Mouse (Mus musculus): Measurements from ENCODE around the gene Fam102a. TPM values are rescaled to one million over a fixed set of nuclear protein-coding genes. Genes with fewer than 3 reads are reported as not detected.

Gene Fam102a
- polyA plus RNA-seq, 1 experiment from 2014 or later = 15.5 TPM

DNA sequence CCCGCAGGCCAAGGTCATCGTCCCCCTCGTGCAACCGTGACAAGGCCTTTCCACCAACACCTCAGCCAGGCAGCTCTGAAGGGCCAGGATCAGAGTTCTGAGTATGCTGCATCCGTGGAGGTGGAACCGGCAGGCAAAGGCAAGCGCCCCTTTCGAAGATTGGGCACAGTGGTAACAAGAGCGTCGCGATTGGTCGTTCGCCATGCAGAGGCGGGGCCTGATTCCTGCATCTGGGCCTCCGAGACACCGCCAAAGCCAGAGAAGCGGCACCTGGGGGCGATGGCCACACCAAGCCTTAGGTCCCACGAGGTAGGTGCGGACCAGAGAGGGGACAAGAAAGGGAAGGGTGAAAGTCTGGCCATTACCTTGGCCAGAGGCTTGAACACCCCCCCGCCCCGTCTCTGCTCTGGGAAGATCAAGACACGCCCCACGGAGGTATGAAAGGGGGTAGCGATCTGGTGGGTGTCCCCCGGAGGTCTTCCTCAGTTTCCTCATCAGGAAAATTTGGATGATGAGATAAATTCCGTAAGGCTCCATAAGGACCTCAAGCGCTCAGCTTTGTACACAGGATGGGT is 40.5 kb downstream of the Fam102a start, which contains the start of gene 9430097D07Rik:
Gene 9430097D07Rik (minus strand): TSS at position 99 of the 575 bp plus-strand sequence.
- H3K9ac ChIP-seq = peak within 1 kb of the TSS; percentile 64
- peaks cover 25% of the 10 kb centered on the region for H3K4me1 ChIP-seq
- peaks cover 37% of the 10 kb centered on the region for H3K27me3 ChIP-seq
- peak within 1 kb of the TSS; percentile 100 for H3K4me2 ChIP-seq (replicated peaks)
- no peaks in the 10 kb centered on the region for H3K9me3 ChIP-seq (replicated peaks)
- H3K27ac ChIP-seq = no peak within 1 kb of the TSS
- H3K36me3 ChIP-seq = peaks cover 10% of the 10 kb centered on the region
- H3K4me3 ChIP-seq = peak within 1 kb of the TSS; percentile 51
- WGBS = 5% methylated on average over 28 of the region's 28 CpGs
- ATAC-seq (ENCODE audit: low FRiP score) = peak; percentile 66

DNA sequence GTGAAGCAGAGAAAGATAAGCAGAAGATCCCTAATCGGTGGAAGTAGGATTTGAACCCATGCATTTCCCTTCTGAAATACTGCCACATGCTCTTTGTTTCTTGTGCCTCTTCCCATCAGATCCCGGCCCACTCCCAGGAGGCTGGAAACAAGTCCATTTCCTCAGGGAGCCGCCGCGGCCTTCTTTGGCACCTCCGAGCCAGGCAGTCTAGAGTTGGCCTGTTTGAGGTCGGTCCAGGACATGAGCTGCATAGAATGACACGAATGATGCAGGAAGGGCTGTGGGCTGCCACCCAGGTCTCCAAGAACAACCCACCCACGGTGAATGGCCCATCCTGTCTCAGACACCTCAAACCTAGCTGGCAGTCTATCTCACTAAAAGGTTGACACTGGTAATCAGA is 41.4 kb downstream of the Fam102a start:
- no peak overlapping the region for H3K9ac ChIP-seq

DNA sequence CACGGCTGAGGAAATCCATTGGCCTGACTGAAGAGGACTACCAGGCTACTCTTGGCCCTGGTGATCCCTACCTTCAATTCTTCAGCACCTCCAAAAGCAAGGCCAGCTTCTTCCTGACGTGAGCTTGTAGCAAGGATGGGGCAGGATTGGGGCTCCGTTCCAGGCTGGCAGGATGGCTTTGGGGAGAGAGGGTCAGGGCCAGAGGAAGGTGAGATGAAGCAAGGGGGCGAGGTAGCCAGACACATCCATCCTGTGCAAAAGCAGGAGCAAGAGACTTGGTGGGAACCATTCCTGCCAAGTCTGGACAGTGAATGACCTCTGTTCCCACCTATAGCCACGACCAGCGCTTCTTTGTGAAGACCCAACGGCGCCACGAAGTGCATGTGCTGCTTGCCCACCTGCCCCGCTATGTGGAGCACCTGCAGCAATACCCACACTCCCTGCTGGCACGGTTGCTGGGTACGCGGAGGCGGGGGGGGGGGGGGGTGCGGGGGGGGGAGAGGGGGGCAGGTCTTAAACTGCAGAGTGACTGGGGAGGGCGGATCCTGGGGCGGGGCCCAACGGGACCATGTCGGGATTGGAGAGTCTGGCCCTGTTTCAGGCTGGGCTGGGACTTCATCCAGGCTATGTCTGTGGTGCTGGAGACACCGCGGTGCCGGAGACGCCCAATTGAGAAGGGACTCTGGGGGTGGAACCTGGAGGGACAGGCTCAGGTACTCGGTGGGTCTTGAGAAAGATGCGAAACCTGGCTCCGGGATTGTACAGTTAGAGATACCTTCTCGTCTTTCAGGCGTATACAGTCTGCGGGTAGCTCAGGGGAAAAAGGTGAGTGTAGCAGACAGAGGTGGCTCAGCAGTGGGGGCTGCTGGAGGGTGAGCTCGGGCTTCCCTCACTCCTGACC is 43.3 kb downstream of the Fam102a start:
- Histone ChIP-seq H3K9ac (no peak overlapping the region), H3K27ac (no peak overlapping the region), H3K4me3 (no peak overlapping the region), H3K27me3 (peaks cover 52% of the 10 kb centered on the region), H3K9me3 (replicated peaks) (no peaks in the 10 kb centered on the region), H3K36me3 (peaks cover 2% of the 10 kb centered on the region; the same call in 1 of the 2 replicates), H3K4me2 (replicated peaks) (no peak overlapping the region), H3K4me1 (peaks cover 17% of the 10 kb centered on the region)
- 43% methylated on average over 25 of the region's 30 CpGs for WGBS
- no peak for ATAC-seq (ENCODE audit: low FRiP score)

More for the DNA sequence above, 41.4 kb downstream of the Fam102a start:
- H3K9me3 ChIP-seq (replicated peaks) = no peaks in the 10 kb centered on the region
- peaks cover 42% of the 10 kb centered on the region for H3K27me3 ChIP-seq
- H3K4me2 ChIP-seq (replicated peaks) = no peak overlapping the region; the same call in 1 of the 2 replicates
- H3K36me3 ChIP-seq = peaks cover 10% of the 10 kb centered on the region
- 88% methylated on average over 9 of the region's 9 CpGs for WGBS
- no peak overlapping the region for H3K27ac ChIP-seq
- H3K4me3 ChIP-seq = no peak overlapping the region
- ATAC-seq (ENCODE audit: low FRiP score) = no peak
- peaks cover 21% of the 10 kb centered on the region for H3K4me1 ChIP-seq

DNA sequence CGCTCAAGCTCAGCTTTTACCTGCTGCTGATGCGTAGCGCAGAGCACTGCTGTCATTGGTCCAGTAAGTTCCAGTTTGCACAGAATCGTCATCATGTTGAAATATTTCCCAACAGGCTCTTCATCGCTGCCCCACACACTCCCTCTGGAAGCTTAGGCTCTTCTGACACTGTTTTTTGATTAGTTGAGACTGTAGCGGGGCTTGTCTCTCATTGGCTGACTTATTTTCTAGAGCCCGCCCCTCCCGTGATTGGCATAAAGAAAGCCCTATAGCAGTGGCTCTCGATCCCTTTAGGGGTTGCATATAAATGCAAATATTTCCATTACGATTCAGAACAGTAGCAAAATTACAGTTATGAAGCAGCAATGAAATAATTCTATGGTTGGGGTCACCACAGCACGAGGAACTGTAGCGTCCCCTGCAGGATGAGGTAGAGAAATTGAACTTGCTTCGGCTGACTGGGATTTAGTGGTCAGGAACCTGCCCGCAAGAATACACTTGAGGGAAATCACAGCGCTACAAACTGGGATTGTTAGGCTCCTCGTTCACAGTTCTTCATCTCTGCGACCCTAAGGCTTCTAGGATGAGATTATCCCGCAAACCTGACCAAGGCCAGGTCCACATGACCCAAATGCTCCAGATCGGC is 46.4 kb downstream of the Fam102a start:
- no peak overlapping the region for H3K9ac ChIP-seq
- WGBS = 32% methylated on average over 19 of the region's 19 CpGs
- peak; percentile 55; the same call in 1 of the 2 replicates for ATAC-seq (ENCODE audit: low FRiP score)
- H3K27me3 ChIP-seq = peaks cover 45% of the 10 kb centered on the region
- peaks cover 6% of the 10 kb centered on the region for H3K4me1 ChIP-seq
- H3K4me2 ChIP-seq (replicated peaks) = peak overlapping the region; percentile 37
- H3K36me3 ChIP-seq = no peaks in the 10 kb centered on the region
- H3K27ac ChIP-seq = 0 out of 2 replicates have a peak overlapping the region, but pooled peaks have one; percentile 23
- H3K4me3 ChIP-seq = peak overlapping the region; percentile 20; the same call in 1 of the 2 replicates
- H3K9me3 ChIP-seq (replicated peaks) = no peaks in the 10 kb centered on the region

DNA sequence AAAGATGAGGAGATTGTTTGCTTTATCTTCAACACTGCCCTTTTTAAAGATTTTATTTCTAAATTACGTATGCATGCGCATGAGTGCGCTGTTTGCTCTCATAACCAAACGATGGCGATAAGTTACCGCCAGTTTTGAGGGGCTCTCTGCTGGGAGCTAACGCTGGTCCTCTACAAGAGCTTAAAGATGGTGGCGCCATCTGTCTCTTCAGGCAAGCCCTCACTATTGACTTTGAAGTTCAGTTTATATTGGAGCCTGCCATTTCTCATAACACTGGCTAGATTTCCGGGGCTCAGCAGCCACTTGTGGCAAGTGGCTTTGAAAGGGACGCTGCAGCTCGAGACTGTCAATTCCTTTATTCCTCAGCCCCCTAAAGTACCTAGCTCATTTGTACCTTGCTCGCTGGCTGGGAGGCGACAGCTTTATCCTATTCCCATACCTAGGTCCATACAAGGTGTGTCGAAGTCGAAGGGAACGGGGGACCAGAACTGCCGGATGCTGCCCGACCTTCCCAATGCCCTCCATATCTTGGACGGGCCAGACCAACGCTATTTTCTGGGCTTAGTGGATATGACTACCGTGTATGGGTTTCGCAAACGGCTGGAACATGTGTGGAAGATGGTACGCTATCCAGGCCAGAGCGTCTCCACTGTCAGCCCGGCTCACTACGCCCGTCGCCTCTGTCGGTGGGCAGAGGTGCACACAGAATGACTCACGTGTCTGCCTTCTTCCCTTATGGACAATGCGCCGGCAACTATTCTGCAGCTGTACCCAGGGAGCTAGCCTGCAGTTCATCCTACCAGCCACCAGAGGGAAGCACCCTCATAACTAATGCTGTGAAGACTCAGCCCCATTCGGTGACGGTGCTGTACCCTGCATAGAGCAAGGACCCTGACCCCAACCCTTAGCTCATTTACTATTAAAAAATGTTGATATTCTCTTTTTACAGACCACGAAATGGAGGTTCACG is 48.0 kb downstream of the Fam102a start:
- 15% methylated on average over 37 of the region's 37 CpGs for WGBS
- H3K4me2 ChIP-seq (replicated peaks) = peak overlapping the region; percentile 54
- peak overlapping the region; percentile 18; the same call in 1 of the 2 replicates for H3K4me3 ChIP-seq
- H3K9ac ChIP-seq = no peak overlapping the region; the same call in 1 of the 2 replicates
- no peaks in the 10 kb centered on the region for H3K9me3 ChIP-seq (replicated peaks)
- peaks cover 38% of the 10 kb centered on the region for H3K27me3 ChIP-seq
- peaks cover 14% of the 10 kb centered on the region for H3K4me1 ChIP-seq
- no peak overlapping the region; the same call in 1 of the 2 replicates for H3K27ac ChIP-seq
- ATAC-seq (ENCODE audit: low FRiP score) = peak; percentile 69
- H3K36me3 ChIP-seq = no peaks in the 10 kb centered on the region

DNA sequence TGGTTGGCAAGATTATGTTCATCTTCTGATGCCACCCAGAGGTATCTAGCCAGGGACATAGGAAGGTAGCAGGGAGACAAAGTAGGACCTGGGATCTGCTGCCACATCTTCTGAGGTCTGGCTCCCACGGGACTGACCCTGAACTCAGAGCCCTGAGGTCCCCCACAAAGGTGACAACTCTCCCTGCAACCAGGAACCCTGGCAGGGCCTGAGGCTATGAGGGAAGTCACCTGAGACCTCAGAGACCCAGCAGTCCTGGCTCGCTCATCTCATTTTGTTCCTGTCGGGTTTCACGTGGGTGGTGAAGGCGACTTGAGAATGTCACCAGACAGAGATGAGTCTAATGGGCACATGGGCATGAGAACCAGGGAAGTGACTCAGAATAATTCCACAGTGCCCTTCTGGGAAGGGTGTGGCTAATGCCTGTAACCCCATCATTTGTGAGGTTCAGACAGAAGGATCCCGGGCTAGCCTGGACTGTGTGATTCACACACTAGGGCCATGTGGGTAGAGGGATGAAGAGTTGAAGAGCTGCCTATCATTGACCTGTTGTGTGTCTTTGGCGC is 50.1 kb downstream of the Fam102a start:
- no peak overlapping the region for H3K9ac ChIP-seq
- no peaks in the 10 kb centered on the region for H3K36me3 ChIP-seq
- ATAC-seq (ENCODE audit: low FRiP score) = no peak
- peaks cover 19% of the 10 kb centered on the region for H3K27me3 ChIP-seq
- peaks cover 20% of the 10 kb centered on the region for H3K4me1 ChIP-seq
- H3K9me3 ChIP-seq (replicated peaks) = no peaks in the 10 kb centered on the region
- WGBS = 80% methylated on average over 7 of the region's 7 CpGs
- H3K27ac ChIP-seq = no peak overlapping the region
- no peak overlapping the region for H3K4me3 ChIP-seq
- no peak overlapping the region for H3K4me2 ChIP-seq (replicated peaks)

DNA sequence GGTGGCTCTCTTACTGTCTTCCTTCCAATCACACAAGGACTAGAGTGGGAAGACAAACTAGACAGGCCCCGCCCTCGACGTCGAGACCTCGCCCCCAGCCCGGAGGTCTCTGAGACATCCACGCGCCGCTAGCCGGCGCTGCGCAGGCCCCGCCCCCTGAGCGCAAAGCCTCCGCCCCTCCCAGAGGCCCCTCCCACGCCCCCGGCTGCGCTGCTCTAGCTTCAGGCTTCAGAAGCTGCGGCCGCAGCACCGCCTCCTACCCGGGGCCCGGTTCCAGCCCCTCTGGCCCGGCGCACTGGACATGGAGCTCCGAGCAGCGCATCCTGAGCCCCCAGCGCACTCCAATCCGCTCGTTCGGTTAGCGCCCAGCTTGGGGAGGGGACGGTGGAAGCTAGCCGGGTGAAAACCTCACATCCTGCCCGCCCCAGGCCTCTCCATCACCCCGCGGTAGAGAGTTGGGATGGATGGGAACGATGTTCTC is 51.8 kb downstream of the Fam102a start, which contains the start of gene St6galnac4:
Gene St6galnac4 (plus strand): TSS at position 225 of the 481 bp plus-strand sequence.
- H3K4me1 ChIP-seq = peaks cover 20% of the 10 kb centered on the region
- no peaks in the 10 kb centered on the region for H3K36me3 ChIP-seq
- H3K4me2 ChIP-seq (replicated peaks) = peak within 1 kb of the TSS; percentile 59
- peak within 1 kb of the TSS; percentile 25; the same call in 1 of the 2 replicates for H3K27ac ChIP-seq
- H3K27me3 ChIP-seq = peaks cover 10% of the 10 kb centered on the region
- no peaks in the 10 kb centered on the region for H3K9me3 ChIP-seq (replicated peaks)
- WGBS = under 1% methylated on average over 38 of the region's 38 CpGs
- peak within 1 kb of the TSS; percentile 67 for H3K9ac ChIP-seq
- peak within 1 kb of the TSS; percentile 46 for H3K4me3 ChIP-seq
- ATAC-seq (ENCODE audit: low FRiP score) = peak; percentile 70

DNA sequence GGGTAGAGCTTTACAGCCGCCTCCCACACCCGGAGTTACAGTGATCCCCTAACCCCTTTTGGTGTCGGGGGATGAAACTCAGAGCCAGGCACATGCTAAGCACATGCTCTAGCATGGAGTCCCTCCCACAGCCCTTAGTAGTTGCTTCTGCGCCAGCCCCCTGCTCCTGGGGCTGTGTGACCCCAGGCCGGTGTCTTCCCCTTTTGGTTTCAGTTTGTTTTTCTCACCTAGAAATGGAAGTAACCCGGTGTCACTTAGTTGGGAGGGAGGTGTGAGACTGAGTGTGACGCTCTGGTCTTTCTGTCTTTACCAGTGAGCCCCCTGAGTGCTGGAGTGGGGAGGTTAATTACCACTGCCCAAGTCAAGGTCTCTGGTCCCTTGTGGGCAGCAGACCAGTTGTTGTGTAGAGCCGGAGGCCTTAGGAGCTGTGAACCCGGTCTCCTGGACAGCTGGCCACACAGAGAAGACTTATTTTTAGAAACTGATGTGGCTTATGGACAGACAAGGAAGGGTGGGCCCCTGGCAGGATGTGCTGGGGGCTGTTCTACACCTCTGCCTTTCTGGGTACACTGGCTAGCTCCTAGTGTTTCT is 52.7 kb downstream of the Fam102a start:
- Histone ChIP-seq H3K36me3 (no peaks in the 10 kb centered on the region), H3K4me2 (replicated peaks) (peak overlapping the region; percentile 59), H3K27ac (0 out of 2 replicates have a peak overlapping the region, but pooled peaks have one; percentile 0), H3K9ac (peak overlapping the region; percentile 67; the same call in 1 of the 2 replicates), H3K4me1 (peaks cover 19% of the 10 kb centered on the region), H3K27me3 (peaks cover 3% of the 10 kb centered on the region; the same call in 1 of the 2 replicates), H3K9me3 (replicated peaks) (no peaks in the 10 kb centered on the region), H3K4me3 (peak overlapping the region; percentile 46)
- no peak for ATAC-seq (ENCODE audit: low FRiP score)
- WGBS = 44% methylated on average over 9 of the region's 9 CpGs

DNA sequence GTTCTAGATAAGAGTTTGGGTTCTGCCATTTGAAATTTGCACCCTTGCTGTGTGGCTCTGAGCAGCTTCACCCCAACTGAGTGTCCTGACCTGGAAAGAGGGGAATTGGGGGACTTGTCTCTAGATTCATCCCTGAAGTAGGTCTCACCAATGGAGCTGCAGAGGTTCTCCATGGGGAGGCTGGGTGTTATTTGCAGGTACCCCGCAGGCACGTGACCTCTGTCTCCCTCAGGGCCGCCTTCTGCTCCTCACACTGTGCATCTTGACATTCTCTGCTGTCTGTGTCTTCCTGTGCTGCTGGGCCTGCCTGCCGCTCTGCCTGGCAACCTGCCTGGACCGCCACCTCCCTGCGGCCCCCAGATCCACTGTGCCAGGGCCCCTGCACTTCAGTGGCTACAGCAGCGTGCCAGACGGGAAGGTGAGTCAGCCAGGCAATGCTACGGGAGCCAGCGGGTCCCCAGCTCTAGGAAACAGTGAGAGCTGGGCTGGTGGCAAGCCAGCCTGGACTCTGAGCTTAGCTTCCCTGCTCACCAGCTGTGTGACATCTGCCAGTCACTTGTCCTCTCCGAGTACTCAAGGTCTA is 54.2 kb downstream of the Fam102a start:
- Histone ChIP-seq H3K4me3 (no peak overlapping the region), H3K4me2 (replicated peaks) (no peak overlapping the region), H3K4me1 (peaks cover 13% of the 10 kb centered on the region; the same call in 1 of the 2 replicates), H3K9ac (0 out of 2 replicates have a peak overlapping the region, but pooled peaks have one; percentile 38), H3K27ac (no peak overlapping the region), H3K27me3 (no peaks in the 10 kb centered on the region; the same call in 1 of the 2 replicates), H3K36me3 (peaks cover 1% of the 10 kb centered on the region; the same call in 1 of the 2 replicates), H3K9me3 (replicated peaks) (no peaks in the 10 kb centered on the region)
- 70% methylated on average over 11 of the region's 11 CpGs for WGBS
- no peak for ATAC-seq (ENCODE audit: low FRiP score)

DNA sequence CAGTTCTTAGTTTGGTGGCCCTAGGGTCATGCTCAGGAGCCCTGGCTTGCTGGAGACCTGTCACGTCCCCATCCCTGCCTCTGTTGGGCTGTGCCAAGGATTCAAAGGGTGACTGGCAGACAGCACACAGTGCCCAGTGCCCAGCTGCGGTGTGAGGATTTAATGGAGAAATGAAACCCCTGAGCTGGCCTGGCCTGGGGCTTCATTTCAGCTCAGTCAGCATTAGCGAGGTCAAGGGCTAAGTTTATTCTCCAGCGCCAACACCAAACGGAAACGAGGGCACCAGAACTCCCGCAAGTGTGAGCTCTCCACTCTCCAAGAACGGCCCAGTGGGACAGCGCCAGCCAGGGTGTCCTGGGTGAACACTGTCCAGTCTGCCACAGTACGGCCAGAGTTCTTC is 55.1 kb downstream of the Fam102a start:
- H3K4me2 ChIP-seq (replicated peaks) = no peak overlapping the region
- H3K4me1 ChIP-seq = peaks cover 13% of the 10 kb centered on the region; the same call in 1 of the 2 replicates
- H3K27me3 ChIP-seq = no peaks in the 10 kb centered on the region; the same call in 1 of the 2 replicates
- ATAC-seq (ENCODE audit: low FRiP score) = no peak
- no peak overlapping the region for H3K27ac ChIP-seq
- H3K36me3 ChIP-seq = peaks cover 7% of the 10 kb centered on the region; the same call in 1 of the 2 replicates
- WGBS = 74% methylated on average over 10 of the region's 10 CpGs
- H3K9me3 ChIP-seq (replicated peaks) = no peaks in the 10 kb centered on the region
- H3K9ac ChIP-seq = no peak overlapping the region
- no peak overlapping the region for H3K4me3 ChIP-seq

All from hindbrain, embryonic 12.5 days (tissue).